Mouse (Mus musculus) layer of hippocampus, postnatal 14 days (tissue): ENCODE measurements around the gene March10. TPM values are rescaled to one million over a fixed set of nuclear protein-coding genes. Genes with fewer than 3 reads are reported as not detected.
A peak's percentile ranks its signal among the peaks of the same experiment; 100 is the strongest.

Source experiments
- DNase-seq, 2 experiments: peaks; one replicate each; pipeline ENCODE4 v3.0.0; 2021 to 2022; ENCODE audit warnings: low spot score in 2 of 2, mixed read lengths in 1 of 2
- total RNA-seq, 2 experiments: library from RNA; stranded (reverse); gene quantifications; 2 replicates each; pipeline ENCODE4 v1.2.3; 2021

Gene March10
- total RNA-seq, 2 experiments from 2014 or later: 0.67 TPM

DNA sequence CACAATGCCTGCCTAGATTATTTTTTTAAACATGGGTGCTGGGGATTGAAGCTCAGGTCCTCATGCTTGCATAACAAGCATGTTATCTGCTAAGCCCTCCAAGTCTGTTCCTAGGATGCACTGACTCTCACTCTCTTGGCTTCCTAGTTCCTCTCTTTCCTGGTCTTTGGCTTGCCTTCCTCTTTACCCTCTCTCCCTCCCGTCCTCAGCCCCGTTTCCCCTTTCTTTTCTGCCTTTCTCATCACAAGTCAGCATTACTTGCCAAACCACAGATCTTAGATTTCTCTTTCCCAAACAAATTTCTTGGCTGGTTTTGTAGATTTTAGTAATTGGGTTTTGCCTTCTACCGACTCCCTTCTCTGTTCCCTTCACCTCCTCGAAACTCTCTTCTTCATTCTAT lies 10.2 kb upstream of the March10 start:
- DNase-seq: no peak

DNA sequence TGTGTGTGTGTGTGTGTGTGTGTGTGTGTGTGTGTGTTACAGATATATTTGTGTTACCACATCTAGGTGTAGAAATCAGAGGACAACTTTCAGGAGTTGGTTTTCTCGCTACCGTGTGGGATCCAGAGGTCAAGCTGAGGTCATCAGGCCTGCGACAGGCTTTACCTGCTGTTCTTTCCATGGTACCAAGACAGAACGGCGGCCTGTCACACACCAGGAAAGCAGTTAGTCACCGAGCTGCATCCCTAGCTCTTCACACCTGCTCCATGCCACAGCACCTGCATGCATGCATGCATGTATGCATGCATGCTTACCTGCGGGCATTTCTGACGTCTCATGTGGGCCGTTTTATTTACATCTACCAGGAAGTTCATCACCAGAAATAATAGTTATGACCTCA lies 9.0 kb upstream of the March10 start:
- DNase-seq: no peak

DNA sequence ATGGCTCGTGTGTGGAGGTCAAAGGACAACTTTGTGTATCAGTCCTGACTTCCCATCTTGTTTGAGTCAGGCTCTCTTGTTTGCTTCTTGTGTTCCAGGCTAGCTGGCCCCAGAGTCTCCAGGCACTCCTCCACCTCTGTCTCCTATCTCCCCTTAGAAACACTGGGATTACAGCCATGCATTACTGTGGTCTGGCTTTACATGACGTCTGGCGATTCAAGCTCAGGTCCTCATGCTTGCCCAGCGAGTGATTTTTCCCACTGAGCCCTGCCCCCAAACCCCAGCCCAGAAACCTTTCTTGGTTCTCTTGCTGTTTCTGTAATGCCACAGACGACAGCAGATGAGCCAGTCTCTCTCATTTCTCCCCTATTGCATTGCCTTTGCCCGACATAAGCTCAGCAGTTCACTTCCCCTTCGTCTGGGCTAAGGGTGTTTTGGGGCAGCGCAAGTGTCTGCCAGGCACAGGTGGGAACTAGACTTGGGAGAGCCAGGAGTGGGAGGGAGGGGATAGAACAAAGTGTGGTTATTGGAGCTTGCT lies 8.0 kb upstream of the March10 start:
- no peak for DNase-seq

DNA sequence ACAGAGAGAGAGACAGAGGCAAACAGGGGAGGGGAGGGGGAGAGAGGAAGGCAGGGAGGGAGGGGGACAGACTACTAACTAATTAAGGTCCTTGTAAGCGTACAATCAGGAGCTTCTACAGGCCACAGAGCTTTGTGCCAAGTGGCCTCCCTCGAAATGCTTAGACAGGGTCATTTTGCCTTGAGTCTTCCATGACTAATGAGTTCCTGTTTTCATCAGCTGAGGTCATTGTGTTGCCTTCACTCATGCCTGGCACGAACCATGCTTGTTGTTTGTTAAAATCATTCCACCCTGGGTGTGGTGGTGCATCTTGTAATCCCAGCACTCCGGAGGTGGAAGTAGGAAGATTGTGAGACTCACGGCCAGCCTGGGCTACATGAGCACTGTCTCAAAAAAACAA lies 3.4 kb upstream of the March10 start:
- DNase-seq: no peak

DNA sequence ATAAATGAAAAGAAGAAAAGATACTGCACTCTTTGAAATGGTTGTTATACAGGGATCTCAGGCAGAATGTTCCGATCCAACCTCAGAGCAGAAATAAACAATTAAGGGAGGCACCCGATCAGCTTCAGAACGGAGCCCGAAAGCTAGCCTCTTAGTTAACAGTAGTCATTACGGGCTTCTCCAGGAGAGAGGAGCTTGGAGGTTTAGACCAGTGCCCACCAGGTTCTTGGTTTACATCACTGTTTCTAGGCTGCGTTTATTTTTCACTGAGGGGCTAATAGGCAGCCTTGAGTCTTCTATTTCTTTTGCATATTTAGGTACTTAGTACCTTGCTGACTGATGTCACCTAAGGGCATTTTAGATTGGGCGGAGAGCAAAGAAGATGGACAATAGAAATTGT lies 506 bp upstream of the March10 start:
- no peak for DNase-seq

DNA sequence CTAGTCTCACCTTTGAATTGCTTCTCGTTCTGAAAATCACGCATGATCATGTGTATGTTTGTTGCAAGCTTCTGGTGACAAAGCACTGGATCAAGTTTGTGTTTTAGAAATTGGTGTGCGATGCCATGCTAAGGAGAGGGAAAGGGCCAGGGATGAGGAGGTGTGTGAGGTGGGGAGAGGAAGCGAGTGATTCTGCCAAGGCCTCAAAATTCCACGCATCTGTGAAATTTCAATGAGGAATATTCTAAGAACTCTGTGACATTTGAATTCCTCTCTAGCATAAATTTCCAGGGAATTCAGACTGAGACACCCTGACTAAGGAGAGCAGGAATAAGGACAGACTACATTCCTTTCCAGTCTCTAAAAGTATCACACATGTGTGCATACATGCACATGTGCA lies 1.4 kb downstream of the March10 start:
- no peak for DNase-seq

DNA sequence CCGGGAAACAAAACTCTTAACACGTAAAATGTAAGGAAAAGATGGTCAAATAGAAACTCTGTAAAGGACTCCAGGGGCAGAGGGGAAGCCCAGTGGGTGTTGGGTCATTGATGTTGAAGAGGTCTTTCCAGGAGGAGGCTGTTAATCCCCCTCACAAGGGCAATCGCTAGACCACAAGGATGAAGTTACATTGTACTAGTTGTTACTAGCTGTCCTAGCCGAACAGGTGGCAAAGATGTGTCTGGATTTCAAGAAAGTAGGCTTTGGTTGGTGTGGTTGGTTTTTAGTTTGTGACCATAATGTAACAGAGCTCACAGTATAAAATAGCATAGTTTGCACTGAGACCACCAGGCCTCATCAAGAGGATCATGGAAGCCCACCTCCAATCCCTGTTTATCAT lies 3.5 kb downstream of the March10 start:
- no peak for DNase-seq

DNA sequence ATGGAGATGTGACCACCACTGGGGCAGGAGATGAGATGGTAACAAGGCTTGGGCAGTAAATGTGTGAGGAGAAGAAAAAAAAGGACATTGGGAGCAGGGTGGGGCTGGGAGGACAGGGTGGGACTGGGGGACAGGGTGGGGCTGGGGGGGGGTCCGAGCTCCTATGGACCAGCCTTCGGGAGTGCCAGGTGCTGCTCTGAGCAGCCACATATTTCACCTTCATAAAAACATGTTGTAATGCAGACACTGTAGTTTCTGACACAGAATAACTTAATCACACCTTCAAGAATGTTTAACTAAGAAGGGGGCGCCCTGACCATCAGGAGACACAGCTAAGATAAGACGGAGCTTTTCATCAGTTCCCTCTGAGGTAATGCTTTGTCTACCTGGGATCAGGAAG lies 4.0 kb downstream of the March10 start:
- no peak for DNase-seq

DNA sequence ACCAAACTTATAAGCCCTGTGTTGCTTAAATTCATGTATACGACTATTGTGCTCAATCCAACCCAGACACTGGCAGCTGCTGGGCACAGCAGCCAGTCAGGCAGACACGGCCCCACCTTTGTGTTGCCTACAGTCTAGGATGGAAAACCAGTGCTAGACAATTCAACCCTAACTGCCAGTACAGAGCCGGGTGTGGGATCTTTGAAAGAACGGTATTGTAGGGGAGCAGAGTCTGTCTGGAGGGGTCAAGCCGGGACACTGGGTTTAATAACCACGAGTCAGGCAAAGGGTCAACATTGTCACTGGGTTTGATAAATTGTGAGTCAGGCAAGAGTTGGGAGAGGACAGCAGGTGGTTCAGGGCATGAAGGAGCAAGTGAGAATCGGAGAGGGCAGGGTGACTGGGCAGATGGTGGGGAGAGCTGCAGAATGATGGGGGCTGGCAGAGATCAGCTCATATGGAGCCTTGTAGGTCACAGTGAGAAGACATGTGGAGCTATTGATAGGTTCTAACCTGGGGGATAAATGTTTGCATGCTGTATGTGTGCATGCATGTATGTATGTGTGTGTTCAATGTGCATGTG lies 4.9 kb downstream of the March10 start:
- no peak for DNase-seq

DNA sequence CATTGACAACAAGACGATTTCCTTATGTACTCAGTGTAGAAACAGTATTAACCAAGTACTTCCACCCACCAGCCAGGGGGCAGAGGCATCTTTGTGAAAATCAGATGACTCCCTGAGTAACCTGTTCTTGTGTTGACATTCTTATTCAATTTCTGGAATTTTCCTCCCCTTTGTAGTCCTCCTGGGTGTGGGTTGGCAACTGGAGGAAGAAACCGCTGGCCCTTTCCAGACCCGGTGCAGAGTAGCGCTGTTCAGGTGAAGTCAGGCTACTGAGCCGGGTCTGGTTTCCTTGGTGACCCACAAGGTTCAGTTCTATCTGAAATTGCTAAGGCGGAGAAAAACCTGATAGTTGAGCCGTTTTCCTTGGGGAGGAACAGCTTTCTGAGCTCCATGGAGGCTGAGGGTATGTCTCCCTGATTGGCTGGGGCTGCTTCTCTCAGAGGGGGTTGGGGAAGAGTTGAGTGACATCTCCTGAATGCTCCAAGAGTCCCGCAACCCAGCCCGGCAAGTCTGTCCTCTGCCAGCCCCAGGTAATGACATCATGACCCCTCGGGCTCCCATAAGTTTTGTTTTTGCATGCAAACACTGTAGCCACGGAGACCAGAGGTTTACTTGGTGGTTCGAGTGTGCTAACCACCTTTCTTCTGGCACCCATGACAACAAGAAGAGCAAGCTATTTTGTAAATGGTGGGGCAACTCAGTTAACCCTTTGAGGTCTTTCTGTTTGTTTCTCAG lies 6.8 kb downstream of the March10 start:
- no peak for DNase-seq

DNA sequence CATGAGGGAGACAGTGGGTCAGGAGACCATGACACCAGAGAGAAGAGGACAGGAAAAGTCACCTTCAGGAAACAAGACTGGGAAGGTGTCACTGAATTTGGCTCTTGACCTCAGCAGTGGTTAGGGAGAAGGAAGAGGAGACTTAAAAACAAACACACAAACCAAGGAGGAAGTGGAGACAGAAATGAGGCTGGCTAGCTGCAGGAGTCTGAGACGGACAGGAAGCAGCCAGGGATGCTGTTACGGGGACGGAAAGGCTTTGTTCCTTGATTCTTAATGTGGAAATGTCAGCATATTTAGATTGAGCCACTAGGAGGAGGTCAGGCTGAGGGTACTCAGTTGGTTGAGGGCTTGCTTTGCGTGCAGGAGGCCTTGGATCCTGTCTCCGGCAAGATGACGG lies 8.9 kb downstream of the March10 start:
- DNase-seq: no peak

DNA sequence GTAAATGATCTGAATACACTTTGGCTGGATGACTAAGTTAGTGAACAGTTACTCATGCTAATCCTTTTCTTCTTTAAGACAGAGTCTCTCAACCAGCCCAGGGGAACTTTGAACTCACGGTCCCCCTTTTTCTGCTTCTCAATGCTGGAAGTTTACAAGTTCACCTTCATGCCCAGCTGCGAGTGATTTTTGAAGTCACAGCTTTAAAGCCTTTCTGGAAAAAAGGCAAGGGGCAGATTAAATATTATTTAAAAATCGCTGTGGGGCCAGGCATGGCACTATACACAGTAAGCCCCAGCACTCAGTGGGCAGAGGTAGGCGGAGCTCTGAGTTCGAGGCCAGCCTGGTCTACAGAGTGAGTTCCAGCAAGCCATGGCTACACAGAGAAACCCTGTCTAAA lies 10.3 kb downstream of the March10 start:
- DNase-seq: no peak

DNA sequence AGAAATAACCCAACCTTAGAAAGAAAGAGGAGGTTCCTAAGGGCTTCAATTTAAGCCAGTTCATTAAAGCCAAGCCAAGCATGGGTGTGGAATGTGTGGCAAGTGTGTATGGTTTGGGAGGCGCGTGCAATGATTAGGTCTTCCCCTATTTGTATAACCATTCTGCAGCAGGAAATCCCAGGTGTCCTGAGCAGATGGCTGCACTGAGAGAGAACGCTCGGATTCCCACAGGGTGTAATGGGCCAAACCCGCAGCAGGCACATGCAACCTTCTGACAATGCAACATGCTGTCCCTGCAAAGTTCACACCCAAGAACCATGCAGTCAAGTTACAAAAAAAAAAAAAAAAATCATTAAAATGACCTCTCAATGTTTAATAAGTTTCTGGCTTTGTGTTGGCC lies 10.8 kb downstream of the March10 start:
- DNase-seq: peak in 1 of 2 experiments; percentile 58

DNA sequence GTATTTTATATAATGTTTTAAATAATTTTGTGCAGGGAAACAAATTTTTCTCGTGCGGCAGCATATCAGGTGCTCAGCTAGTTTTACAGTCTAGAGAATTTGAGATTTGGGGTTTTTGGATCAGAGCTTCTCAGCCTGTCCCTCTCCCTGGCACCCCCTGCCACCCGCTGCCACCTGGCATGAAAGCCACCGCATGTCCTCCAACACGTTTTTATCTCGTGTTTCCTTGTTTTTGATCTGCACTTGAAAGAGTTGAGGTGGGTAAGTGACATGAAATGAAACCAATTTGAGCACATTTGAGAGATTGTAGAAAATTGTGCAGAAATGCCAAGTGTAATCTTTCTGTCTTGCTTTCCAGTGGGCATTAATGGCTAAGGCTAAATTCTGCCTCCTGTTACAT lies 11.6 kb downstream of the March10 start:
- no peak for DNase-seq

DNA sequence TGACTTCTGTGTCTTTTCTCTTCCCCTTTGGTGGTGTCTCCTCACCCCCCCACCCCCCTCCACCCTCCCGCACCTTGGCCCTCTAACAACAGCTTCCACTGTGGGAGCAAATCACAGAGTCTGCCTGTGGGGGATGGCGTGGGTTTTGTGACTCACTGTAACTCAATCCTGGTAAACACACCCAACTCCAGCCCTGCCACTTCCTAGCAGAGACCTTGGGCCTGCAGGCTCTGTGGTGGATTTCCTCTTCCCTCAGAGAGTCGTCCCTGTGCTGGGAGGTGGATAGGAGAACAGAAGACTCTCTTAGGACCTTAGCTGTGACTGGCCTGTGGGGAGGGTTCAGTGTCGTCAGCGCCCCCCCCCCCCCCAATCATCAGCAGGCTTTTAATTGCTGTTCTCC lies 13.0 kb downstream of the March10 start:
- no peak for DNase-seq

DNA sequence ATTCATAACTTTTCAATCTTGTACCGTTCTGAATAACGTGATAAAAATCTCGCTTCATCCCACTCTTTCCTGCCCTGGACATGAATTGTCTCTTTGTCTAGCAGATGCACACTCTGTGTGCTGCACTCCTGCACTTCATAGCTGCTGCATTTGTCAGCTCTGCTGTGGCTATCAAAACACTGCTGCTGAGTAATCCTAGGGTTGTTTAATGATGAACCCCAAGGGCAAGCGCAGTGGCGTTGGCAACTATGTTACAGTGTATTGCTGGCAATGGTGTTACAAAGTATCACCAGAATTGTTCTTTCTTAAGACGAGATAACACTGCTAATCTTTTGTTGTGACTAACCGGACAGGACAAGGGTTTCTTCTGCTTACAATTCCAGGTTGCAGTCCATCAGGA lies 16.7 kb downstream of the March10 start:
- DNase-seq: no peak

DNA sequence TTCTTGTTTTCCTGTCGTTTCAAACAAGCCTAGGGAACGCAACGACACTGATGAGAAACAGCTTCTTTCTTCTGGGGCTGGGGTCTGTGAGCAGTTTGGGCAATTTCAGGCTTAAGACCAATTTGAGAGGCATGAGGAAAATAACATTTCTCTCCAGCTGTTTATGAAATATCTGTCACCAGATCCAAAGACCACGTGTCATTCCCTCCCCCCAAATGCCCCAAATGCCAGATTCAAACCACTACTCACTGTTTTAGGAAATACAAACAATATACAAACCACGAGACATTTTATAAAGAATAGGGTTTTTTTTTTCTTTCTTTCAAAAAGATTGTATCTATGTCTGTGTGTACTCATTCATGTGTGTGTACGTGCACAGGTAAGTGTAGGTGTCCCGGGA lies 17.6 kb downstream of the March10 start:
- no peak for DNase-seq

DNA sequence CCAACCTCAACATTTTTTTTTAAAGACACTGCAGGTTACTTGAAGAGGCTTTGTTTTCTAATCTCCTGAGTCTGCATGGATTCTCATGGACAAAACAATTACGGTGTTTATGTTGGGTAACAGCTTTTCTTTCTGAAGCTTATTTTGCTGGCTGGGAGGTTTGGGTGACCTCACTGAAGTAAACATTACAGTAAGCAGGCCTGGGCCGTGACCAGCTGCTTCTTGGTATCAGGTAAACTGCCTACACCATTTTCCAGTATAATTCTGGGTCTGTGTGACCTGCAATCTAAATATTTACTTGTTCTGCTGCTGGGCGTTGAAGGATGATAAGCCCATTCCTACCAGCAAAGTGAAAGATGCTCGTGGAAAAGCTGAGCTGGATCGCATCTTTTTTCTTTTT lies 30.1 kb downstream of the March10 start:
- no peak for DNase-seq

DNA sequence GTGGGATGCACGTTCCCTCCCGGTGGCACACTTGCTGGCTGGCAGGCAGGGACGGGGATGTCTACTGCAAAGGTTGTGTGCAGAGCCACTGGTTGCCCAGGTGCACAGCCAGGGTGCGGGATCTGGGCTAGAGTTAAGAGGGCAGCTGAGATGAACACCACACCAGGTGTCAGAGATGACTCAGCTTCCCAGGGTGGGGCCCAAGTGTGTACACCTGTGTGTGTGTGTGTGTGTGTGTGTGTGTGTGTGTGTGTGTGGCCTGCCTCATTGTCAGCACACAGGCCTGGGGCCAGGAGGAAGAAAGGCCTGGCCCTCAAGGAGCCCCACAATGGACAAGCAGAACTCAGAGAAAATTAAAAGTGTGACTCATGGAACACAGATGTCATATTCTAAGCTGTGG lies 31.9 kb downstream of the March10 start:
- no peak for DNase-seq

DNA sequence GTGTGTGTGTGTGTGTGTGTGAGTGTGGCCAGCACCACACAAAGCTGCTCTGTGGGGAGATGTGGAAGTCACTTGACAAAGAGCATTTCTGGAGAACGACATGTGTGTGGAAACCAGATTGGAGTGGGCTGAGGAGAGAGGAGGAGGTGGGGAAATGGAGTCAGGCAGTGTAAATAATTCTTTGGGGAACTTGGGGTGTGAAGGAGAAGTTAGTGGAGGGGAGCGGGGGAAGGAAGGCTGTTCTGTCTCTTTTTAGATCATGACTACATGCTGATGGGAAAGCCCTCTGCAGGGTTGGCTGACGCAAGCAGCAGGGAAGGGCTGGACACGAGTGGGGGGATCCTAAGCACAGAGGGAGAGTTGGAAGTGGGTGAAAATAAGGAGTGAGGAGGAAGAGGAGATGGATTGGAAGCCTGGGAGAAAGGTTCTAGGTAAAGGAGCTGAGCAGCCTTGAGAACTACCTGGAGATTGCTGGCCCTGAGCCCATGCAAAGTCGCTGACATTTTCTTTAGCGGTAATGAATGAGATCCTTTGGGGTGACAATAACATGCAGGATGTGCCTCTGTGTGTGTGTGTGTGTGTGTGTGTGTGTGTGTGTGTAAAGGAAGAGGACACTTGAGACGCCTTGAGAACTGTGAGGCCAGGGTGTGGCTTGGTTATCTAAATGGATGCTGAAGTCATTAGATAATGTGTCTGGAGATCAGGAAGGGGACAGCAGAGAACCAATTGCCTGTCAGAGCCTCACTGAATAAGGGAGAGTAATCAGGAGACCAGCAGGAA lies 35.7 kb downstream of the March10 start:
- DNase-seq: peak; percentile 33 to 69

DNA sequence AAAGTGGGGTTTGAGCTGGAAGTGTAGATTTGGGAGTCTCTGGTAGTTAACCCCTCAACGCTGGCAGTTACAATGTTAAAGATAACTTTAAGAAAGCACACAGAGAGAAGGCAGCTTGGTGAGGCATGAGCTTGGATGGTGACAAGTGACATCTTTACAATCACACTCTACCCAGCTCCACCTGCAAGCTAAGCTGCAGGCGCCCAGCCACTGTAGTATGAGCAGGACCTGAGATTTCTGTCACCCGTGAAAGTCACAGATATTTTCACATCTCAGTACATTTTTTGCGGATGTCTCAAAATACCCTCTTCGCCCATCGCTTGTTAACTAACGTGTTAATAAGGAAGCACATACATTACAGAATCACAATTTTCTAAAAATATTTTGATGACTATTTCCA lies 36.6 kb downstream of the March10 start:
- DNase-seq: no peak

DNA sequence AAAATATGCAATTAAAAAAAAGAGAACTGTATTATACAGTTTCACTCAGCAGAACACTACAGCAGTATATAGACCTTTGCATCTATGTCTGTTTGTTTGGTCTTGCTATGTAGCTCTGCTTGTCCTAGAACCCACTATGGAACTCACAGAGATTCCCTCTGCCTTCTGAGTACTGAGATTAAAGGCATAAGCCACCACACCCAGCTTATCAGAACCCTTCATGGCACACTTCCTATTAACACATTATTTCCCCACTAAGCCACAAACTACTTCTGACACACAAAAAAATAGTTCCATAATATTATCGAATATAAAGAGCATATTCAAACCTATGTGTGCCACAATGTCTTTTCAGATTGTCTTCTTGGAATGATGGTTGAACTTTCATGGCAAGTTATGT lies 42.5 kb downstream of the March10 start:
- no peak for DNase-seq
